Mouse (Mus musculus) effector memory CD4-positive, alpha-beta T cell, adult 5 months (primary cell): ENCODE results near the gene Rfx2. TPM values are rescaled to one million over a fixed set of nuclear protein-coding genes. Genes with fewer than 3 reads are reported as not detected.

Experiments
- polyA plus RNA-seq: library from polyadenylated mRNA; unstranded; fragments of 100-300 nt; shearing (Covaris generic); gene quantifications from one replicate; pipeline ENCODE4 v1.2.1, GENCODE M21; 2017

Gene Rfx2
- 2.5 TPM for polyA plus RNA-seq

DNA sequence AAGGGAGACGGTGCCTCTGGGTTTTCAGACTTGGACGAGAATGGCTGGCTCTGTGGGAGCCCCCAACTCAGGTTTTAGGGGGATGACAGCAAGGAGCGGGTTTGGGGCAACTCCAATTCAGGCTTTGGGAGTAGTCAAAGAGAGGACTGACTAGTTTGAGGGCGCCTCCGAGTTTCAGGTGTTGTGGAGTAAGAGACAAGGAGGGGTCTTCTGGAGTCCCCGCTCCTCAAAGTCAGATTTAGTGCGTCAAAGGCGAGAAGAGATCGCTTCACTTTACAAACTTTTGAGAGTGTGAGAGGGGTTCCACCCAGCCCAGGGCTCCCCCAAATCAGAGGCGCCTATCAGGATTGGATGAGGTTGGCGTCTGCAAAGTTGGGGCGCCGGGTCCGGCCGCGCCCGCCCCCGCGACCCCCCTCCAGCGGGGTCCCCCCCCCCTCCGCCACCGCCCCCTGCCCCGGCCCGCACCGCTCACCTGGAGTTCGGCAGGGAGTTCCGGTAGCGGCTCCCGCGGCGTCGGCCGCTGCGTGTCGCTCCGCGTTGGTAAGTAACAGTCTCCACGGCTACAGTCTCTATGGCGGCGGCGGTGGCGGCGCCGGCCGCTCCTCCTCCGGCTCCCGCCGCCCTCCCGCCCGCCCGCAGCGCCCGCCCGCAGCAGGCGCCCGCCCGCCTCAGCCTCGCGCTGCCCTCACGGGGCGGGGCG, at the start of gene Rfx2:
TSS of gene Rfx2 (minus strand) at position 603 of the 700 bp plus-strand sequence.

DNA sequence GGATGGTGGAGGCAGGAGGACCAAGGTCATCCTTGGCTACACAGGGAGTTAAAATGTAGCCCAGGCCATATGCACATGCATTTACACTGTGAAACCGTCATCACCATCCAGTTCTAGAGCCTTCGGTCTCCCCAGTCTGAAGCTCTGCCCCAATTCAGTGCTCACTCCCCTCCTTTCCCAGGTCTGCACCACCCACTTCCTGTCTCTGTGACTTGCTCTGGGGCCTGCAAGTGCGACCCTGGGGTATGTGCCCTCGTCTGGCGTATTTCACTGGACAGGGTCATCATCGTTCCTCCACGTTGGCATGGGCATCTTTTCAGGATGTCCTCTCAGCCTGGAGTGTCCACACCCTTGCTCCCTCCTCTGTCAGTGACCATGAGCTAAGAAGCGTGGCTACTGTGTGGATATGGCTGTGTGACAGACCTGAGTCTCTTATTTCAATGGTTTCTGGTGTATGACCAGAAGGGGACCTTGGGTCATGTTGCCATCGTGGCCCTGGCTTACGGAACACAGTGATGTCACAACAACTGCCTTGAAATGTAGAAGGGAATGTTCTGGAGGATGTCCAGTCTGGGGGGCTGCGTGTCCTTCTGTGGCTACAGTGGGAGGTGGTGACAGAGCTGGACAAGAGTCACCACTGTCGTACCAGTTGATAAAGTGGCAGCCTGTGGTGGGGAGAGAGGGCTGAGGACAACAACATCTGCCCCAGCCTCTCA, 44.3 kb upstream of the Rfx2 start, which contains the start of gene 1700061G19Rik:
TSS of gene 1700061G19Rik (plus strand) at position 542 of the 716 bp plus-strand sequence.

DNA sequence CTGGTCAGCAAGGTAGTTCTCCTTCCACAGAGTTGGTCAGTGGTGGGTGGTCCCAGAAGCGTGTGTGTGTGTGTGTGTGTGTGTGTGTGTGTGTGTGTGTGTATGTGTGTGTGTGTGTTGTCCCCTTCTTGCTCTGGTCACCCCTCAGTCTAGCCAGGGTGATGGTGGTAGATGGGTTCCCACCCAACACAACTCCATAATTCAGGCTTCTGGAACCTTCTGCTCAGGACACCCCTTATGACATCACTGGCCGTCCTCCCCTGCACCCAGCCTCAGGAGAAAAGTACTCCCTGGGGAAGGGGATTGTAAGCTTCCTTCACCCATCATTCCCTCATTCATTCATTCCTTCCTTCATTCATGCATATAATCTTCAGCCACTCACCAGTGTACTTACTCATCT, 43.4 kb upstream of the Rfx2 start, which contains the start of gene Acsbg2:
TSS of gene Acsbg2 (minus strand) at position 211 of the 400 bp plus-strand sequence.

DNA sequence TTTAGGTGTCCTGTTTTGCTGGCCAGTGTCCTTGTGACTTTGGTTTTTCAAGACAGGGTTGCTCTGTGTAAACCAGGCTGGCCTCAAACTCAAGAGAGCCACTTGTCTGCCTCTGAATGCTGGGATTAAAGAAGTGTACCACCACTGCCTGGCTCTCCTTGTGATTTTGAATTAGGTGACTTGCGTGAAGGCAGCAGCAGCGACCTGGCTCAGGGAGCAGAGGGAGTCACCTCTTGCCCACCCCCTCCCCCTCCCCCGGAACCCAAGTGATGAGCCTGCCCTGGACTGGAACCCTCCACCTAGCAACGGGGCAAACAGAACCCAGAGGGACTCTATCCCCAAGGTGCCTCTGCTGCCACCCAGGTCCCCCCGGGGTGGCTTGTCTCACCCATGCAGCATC, 60.9 kb downstream of the Rfx2 start, which contains the start of gene Prr22:
TSS of gene Prr22 (plus strand) at position 301 of the 400 bp plus-strand sequence.

DNA sequence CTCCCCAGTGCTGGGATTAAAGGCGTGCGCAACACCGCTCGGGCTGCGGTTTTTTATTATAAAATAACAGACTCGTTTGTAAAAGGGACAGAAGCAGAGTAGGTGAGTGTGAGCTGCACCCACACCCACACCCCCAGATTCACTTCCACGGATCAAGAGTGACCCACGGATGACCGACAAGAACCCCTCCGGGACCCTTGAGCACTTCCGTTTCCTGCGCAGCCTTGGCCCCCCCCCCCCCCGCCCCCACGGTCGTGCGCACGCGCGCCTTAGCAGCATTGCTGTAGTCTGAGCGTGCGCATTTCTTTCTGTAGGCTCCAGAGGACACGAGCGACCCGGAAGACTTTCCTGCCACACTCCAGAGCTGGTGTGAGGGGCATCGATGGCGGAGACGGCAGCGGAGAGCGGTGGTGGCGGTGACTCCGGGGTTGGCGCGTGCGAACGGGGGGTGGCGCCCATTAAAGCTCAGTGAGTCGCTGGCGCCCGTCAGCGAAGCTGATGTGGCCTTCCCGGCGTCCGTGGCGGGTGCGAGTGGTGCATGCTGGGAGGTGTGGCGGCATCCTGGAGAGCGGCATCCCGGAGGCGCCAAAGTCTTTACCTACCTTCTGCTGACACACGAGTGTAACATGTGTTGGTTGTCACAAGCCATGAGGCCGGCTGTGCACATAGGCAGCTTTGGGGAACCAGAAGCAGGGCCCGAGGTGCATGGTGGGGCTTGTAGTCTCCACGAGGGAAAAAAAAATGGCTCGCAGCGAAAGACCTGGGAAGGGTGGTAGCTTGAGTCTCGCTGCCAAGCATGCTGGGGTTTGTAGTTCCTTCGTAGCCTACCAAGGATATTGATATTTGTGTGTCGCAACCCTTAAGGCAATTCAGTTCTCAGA, 66.1 kb downstream of the Rfx2 start, which contains the start of gene Dus3l:
TSS of gene Dus3l (plus strand) at position 284 of the 881 bp plus-strand sequence.

DNA sequence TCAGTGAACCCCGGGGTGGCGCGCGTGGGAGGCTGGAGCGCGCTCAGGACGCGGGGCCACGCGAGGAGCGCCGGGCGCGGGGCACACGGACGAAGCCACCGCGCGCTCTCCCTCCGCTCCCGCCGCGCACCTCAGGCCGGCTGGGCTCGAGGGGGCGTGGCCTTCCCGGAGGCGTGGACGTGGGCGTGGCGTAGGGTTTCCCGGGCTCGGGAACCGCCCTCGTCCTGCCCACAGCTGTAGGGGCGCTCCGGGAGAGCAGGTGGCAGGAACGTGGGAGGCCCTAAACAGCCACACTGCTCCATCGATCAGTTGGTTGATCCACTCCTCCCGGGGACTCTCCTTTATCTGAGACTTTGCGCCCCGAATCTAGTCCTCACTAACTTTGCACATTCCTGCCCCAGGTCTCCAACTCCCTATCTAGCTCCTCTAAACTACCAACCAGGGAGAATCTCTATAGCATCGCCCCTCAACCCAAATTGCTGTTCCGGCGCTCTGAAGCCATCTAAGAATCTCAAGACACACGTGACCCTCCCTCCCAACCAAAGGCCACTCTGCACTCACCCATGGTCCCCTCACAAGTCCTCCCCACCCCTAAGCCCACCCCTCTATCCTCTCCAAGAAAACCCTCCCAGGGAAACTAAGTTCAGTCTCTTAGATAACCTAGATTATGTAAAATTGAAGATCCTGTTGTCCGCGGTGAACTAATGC, 73.2 kb downstream of the Rfx2 start, which contains the start of gene Nrtn:
TSS of gene Nrtn (minus strand) at position 115 of the 708 bp plus-strand sequence.

Other genes with a start within 250 kb of the Rfx2 start
- 215 TPM for gene Safb2, start 246.4 kb downstream of the Rfx2 start, polyA plus RNA-seq
- gene Safb, start 246.2 kb downstream of the Rfx2 start, polyA plus RNA-seq, result 213 TPM
- 133 TPM for gene 2410015M20Rik, start 221.2 kb downstream of the Rfx2 start, polyA plus RNA-seq
- gene Rpl36, start 217.6 kb downstream of the Rfx2 start, polyA plus RNA-seq, result 1,953 TPM
- 53.4 TPM for gene Lonp1, start 204.1 kb downstream of the Rfx2 start, polyA plus RNA-seq
- 1.2 TPM for gene Catsperd, start 202.9 kb downstream of the Rfx2 start, polyA plus RNA-seq
- gene Ranbp3, start 157.7 kb downstream of the Rfx2 start, polyA plus RNA-seq, result 72.6 TPM
- 139 TPM for gene Ndufa11, start 113.2 kb downstream of the Rfx2 start, polyA plus RNA-seq
- 8.5 TPM for gene Vmac, start 113.0 kb downstream of the Rfx2 start, polyA plus RNA-seq
- not detected for gene Nrtn, start 73.5 kb downstream of the Rfx2 start, polyA plus RNA-seq
- 43.1 TPM for gene Dus3l, start 66.3 kb downstream of the Rfx2 start, polyA plus RNA-seq
- 0.95 TPM for gene Prr22, start 60.8 kb downstream of the Rfx2 start, polyA plus RNA-seq
- gene Acsbg2, start 43.4 kb upstream of the Rfx2 start, polyA plus RNA-seq, result not detected
- 0.14 TPM for gene 1700061G19Rik, start 44.5 kb upstream of the Rfx2 start, polyA plus RNA-seq
- gene Mllt1, start 104.4 kb upstream of the Rfx2 start, polyA plus RNA-seq, result 24.8 TPM
- gene Acer1, start 151.1 kb upstream of the Rfx2 start, polyA plus RNA-seq, result not detected
- gene Clpp, start 159.3 kb upstream of the Rfx2 start, polyA plus RNA-seq, result 39.7 TPM
- gene Alkbh7, start 166.3 kb upstream of the Rfx2 start, polyA plus RNA-seq, result 12.0 TPM
- gene Pspn, start 169.0 kb upstream of the Rfx2 start, polyA plus RNA-seq, result not detected
- 62.3 TPM for gene Gtf2f1, start 180.3 kb upstream of the Rfx2 start, polyA plus RNA-seq
- 0.42 TPM for gene Gm17949, start 180.5 kb upstream of the Rfx2 start, polyA plus RNA-seq
- 48.7 TPM for gene Khsrp, start 200.5 kb upstream of the Rfx2 start, polyA plus RNA-seq
- gene Slc25a41, start 210.6 kb upstream of the Rfx2 start, polyA plus RNA-seq, result not detected
- gene Crb3, start 228.1 kb upstream of the Rfx2 start, polyA plus RNA-seq, result 4.4 TPM
- gene Slc25a23, start 228.8 kb upstream of the Rfx2 start, polyA plus RNA-seq, result 6.7 TPM
- 159 TPM for gene Dennd1c, start 247.5 kb upstream of the Rfx2 start, polyA plus RNA-seq